Mouse (Mus musculus) thymus, postnatal 4 days (tissue): ENCODE measurements at regions not wholly inside any gene's neighbourhood (a gene's known extent, or its start where the extent isn't known, plus 50 kb on each side); places are given as distances from the start of the nearest gene placed in this dataset.
"Not testable (repeated sequence)": the region's sequence is repeated elsewhere in the genome, so short reads cannot be mapped to it uniquely, and the experiment has no call there.

Experiments used
- DNase-seq: peaks from one replicate; pipeline ENCODE4 v3.0.0; 2021

DNA sequence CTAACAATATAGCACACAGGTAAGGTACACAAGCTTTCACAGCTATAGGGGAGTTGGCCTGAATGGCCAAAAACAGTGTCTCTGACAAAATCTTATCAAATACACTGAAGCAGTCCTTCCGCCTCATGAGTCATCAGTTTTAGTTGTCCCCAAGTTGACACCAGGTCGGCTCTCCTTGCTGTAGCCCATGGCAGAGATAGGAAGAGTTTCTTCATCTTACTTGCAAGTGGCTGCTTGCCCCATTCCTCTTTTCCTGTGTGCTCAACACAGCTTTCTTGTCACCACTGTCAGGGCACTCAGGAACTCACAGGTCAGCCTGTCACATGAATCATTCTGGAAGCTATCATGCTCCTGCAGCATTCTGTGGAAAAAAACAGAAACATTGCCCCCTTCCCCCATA is 77.1 kb downstream of the Olfr721-ps1 start:
- not testable (repeated sequence) for DNase-seq

GRCm38 (mm10) chr14:14481840-14482239 is 80.7 kb downstream of the Olfr721-ps1 start:
- peak; percentile 48 for DNase-seq

DNA sequence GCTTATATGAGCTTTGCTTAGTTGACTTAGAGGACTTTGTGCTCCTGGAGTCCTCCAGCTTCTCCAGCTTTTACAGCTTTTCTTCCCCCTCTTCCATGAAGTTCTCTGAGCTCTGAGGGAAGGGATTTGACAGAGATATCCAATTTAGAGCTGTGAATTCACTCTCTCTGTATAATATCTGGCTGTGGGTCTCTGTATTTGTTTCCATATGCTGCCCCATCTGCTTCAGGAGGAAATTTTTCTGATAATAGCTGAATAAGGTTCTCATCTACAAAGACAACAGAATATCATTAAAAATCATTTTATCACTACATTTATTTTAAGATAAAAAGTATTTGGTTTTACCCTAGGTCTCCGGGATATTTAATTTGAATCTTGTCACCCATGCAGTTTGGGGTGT is 85.3 kb downstream of the Olfr721-ps1 start:
- DNase-seq, result no peak

DNA sequence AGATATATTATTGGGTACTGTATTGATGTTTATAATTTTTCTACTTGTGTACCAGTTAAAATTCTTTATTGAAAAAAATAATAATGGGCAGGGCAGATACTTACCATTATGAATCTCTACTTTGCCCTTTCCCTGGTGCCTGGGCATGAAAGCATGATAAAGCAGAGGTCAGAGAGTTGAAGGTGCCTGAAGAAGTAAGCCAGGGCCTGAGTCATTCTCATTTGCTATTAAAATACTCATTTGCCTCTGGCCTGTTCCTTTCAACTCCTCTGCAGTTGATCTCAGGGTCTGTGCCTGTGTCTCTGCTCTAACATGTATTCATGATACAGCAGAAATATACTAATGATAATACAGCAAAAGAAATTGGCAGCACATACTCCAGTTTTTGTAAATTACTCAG is 89.4 kb downstream of the Olfr721-ps1 start:
- no peak for DNase-seq

- DNase-seq, result no peak
Measured at GRCm38 (mm10) chr14:14492041-14492440, 90.9 kb downstream of the Olfr721-ps1 start.

DNA sequence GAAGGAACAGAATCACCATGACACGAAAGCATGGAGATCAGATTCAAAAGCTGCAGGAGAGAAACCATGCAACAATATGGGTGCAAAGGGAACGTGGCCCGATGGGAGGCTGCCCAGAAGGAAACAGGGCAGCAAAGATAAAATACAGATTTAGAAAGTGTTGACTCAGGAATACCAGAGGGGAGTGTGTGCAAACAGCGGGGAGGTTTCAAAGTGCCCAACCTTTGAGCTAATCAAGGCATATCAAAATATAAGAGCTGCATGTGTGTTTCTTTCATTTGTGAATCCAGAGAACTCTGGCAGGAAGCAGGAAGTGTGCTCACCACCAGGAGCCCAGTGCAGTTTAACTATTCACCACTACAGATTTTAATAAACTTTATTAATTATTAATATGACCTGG is 110.8 kb downstream of the Olfr721-ps1 start:
- DNase-seq, result no peak

- DNase-seq, result no peak
Measured at GRCm38 (mm10) chr14:14513056-14513455, 112.0 kb downstream of the Olfr721-ps1 start.

- no peak for DNase-seq
Measured at GRCm38 (mm10) chr14:14513498-14513897, 112.4 kb downstream of the Olfr721-ps1 start.

DNA sequence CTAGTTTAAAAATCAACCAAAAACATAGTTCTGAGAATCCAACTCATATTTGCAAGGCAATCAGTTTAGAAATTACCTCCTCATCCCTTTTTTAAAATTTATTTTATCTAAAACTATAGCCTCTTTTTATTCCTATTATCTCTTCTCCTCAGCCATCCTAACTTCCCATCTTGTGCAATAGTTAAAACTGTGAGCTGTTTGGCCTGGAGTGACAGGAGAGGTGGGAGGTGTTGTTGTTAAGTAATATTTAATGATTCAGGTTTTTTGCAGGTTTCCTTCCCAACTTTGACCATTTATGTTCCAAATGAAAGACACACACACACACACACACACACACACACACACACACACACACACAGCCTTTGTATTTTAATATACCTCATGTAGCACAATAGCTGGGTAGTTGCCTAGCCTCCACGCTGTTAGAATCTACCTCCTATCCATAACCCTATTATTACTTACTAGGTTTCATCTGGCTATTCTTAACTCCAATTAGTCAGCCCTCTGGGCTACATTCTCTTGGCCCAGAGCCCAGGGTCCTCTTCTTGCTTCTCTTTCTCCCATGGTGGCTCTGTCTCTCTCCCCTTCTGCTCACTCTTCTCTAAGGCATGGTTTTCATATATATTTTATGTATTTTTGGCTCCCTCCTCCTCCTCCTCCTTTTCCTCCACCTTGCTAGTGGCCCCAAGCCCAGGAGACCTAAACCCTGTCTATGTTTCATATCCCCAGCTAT is 113.5 kb downstream of the Olfr721-ps1 start:
- DNase-seq, result no peak

DNA sequence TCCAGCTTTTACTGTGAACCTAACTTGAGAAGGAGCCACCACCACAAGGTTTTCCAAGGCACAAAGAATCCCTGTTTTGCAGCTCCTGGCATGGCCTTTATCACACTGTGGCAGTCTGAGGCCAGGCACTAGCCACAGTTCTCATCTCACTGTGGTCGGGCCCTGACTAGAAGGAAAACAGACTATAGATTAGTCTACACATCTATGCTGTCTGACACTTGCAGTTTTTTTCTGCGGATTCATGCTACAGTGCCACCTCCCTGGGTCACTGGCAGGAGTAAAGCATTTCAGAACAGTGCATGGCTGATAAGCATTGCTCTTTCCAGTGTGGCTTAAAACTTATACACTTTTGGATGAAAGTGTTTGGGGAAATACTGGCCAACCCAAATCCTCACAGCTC is 114.3 kb downstream of the Olfr721-ps1 start:
- DNase-seq, result no peak

GRCm38 (mm10) chr14:14515918-14516317 is 114.8 kb downstream of the Olfr721-ps1 start:
- DNase-seq, result no peak

DNA sequence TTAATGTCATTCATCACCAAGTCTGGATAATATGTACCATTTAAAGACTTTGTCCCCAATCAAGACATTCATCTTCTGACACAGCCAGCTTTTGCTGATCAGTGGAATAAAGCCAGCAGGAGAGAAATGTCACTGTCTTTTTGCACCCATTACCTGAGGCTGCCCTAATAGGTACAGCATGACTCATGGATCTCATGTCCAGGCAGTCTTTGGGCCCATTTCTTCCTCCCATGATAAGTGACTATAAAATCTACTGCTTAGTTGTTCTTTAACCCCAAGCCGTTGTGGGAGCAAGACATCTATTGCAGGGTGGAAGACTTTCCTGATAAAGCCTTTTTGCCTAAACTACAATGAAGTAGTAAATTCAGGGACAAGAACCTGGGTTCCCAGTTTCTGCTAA is 116.9 kb downstream of the Olfr721-ps1 start:
- DNase-seq, result no peak

DNA sequence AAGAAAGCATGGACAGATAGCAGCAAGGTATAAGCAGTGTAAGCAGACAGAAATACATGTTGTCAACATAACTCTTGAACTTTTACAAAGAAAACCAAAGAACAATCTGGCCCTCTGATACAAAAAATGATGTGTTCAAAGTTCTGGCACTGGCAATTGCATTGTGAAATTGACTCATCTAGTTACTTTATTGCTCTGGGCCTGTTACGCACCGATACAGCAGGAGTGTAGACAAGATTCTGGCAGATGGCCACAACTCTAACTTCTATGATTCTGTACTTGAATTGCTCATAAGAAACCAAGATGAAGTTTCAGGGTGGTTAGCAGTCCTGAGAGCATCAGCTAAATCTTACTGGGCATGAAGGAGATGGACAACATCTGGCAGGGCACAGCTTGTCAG is 117.7 kb downstream of the Olfr721-ps1 start:
- DNase-seq, result no peak

DNA sequence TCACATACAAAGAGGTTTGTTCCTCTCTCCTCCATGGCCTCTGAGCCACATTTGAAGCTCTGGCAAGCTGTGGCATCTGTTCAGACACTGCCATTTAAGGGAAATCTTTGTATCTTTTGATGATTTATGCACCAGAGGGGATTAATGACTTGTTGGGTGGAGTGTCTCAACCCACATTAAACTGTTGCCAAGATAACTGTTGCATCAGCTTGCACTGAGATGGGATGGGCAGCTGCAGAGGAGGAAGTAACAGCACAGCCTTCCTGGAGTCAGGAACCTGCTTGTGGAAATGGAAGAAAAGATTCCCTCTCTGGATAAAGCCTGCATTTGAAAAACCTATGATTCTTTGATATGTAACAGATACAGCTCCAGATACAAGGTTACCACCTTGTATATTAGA is 119.1 kb downstream of the Olfr721-ps1 start:
- no peak for DNase-seq

GRCm38 (mm10) chr14:14521331-14521730 is 120.2 kb downstream of the Olfr721-ps1 start:
- DNase-seq, result not testable (repeated sequence)

DNA sequence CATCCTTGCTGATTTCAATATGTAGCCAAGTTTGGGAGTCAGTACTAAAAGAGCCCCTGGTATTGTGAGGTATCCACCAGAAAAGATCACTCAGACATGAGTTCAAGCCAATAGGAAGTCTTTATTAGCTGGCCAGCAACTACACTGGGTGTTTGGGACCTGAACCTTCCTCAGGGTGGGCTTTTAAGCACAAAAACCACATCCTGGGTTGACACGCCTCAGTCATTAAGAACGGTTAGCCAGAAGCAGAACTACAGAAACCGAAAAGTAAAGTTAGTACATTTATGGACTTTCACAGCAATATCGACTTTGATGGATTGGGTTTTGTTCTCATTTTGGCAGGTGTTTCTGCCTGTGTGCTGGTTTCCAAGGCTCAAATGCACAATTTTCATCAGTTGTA is 124.1 kb downstream of the Olfr721-ps1 start:
- no peak for DNase-seq

GRCm38 (mm10) chr14:14528437-14528836 is 127.3 kb downstream of the Olfr721-ps1 start:
- DNase-seq, result no peak

GRCm38 (mm10) chr14:14541206-14541605 is 140.1 kb downstream of the Olfr721-ps1 start:
- no peak for DNase-seq

- no peak for DNase-seq
Measured at GRCm38 (mm10) chr14:14541705-14542104, 140.6 kb downstream of the Olfr721-ps1 start.

DNA sequence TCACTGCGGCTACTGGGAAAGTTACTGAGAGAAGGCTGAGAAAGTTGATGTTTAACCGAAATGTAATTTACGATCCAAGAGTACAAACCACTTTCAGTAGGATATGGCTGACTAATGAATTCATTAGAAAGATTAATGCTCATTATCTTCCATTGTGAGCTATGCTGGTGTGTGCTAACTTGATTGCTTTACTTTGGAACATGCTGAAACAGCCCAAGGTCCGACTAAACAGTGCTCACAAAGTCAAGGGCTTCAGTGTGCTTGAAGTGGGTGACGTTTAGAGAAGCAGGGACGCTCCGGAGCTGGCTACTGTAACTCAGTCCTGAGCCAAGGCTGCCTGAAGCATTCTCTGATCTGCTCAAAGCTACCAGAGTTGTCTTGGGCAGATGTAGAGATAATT is 143.1 kb downstream of the Olfr721-ps1 start:
- DNase-seq, result no peak

DNA sequence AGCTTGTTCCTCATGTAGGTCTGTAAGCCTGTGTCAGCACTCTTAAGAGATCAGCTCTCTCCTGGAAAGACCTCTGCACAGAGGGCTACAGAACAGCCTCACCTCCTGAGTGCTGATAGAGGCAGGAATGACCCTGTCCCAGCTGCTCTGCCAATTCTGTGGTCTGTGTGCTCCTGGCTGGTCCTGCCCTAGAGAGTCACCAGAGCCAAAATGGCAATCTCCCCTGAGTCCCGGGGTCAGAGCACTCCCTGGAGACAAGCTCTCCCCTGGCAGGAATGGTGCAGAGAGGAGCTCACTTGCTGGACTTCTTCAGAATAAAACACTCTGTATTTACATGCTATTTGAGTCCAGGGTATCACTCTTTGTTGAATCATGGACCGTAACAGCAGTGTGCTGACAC is 149.9 kb upstream of the Slc4a7 start:
- DNase-seq, result no peak

- DNase-seq, result no peak
Measured at GRCm38 (mm10) chr14:14574851-14575250, 127.2 kb upstream of the Slc4a7 start.

- no peak for DNase-seq
Measured at GRCm38 (mm10) chr14:14591939-14592338, 110.1 kb upstream of the Slc4a7 start.

DNA sequence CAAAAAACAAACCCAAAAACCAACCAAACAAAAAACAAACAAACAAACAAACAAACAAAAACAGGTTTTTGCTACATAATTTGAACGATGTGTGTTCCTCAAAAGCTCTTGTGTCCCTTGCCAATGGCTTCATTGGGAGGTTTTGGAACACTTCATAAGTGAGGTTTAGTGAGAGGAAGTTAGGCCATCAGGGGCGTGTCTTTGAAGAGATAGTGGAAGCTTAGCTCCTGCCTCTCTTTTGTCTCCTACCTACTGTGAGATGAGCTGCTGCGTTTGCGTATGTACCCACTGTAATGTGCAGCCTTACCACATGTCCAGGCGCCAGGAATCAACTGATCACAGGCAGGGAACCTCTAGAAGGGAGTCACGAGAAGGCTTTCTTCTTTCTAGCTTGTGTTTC is 107.3 kb upstream of the Slc4a7 start:
- no peak for DNase-seq
